Mouse (Mus musculus) embryonic fibroblast, embryonic 13.5 days (primary cell): Measurements from ENCODE around the gene Wfikkn1.

Experiments
- CTCF ChIP-seq: IDR thresholded peaks from 2 replicates; pipeline ENCODE4 v1.5.1; 2011; ENCODE audit warnings: mild to moderate bottlenecking, control low read depth, low read length, moderate library complexity, borderline replicate concordance; ENCODE audit not compliant: insufficient read depth
- POLR2A ChIP-seq: IDR thresholded peaks from 2 replicates; pipeline ENCODE4 v1.6.1; 2011; ENCODE audit warnings: low read depth, mild to moderate bottlenecking, control low read depth, low read length, moderate library complexity

DNA sequence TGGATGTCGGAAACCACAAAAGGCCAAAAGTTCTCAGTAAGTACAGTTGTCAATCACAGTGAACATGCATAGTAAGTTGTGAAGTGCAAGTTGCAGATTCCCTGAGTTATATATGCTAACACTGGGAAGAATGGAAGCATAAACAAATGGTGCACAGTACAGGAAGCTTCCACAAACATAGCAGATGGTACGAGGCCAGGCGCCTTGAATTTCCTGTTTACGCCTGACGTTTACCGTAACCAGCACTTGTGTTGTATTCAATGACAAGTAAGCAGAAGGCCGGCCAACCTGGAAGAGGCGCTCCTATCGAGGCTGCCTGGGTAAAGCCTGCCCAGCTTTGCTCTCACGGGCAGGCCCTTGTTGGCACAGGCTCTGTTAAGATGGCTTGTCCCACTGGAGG lies 6.8 kb upstream of the Wfikkn1 start:
- TF ChIP-seq CTCF (no peak), POLR2A (no peak)
